Mouse (Mus musculus) E14TG2a.4 (cell line): Measurements from ENCODE around the gene B4galnt3.

Source experiments
- CTCF ChIP-seq: conservative IDR thresholded peaks from 2 replicates; pipeline ENCODE4 v1.5.1; 2014; ENCODE audit warnings: low read length
- NANOG ChIP-seq: IDR thresholded peaks from 2 replicates; pipeline ENCODE4 v1.6.1; 2014; ENCODE audit warnings: borderline replicate concordance, low read length, mixed read lengths
- POU5F1 ChIP-seq: IDR thresholded peaks from 2 replicates; pipeline ENCODE4 v1.6.1; 2014; ENCODE audit warnings: low read length, borderline replicate concordance

- TF ChIP-seq CTCF (peak; percentile 54), POU5F1 (no peak), NANOG (no peak)
These were observed 97.5 kb downstream of the B4galnt3 start for GRCm38 (mm10) chr6:120196837-120197236.
